Mouse (Mus musculus): Measurements from ENCODE around the gene Rabl6.

- TF ChIP-seq CTCF (IDR thresholded peaks at IDR 0.05; ENCODE audit: borderline replicate concordance, insufficient read depth, low read length) (no peak), POLR2A (IDR thresholded peaks at IDR 0.05; ENCODE audit: low read depth, low read length) (no peak)
Measured at GRCm38 (mm10) chr2:25583120-25583481, 25.2 kb downstream of the Rabl6 start.
